Mouse (Mus musculus): ENCODE measurements around the gene Tmprss9.
A peak's percentile ranks its signal among the peaks of the same experiment; 100 is the strongest.

DNA sequence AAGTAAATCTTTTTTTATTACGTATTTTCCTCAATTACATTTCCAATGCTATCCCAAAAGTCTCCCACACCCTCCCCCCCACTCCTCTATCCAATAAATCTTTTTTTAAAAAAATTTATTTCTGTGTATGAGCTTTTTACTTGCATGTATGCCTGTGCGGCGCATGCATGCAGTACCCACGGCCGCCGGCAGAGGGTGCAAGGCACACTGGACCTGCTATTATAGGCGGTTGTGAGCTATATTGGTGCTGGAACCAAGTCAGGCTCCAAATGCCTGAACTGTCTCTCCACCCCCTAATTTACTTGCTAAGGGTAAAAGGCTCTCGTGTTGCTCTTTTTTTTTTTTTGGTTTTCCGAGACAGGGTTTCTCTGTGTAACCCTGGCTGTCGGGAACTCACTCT, 9.7 kb downstream of the Tmprss9 start:
- no peak for TF ChIP-seq POLR2A (IDR thresholded peaks at IDR 0.05; ENCODE audit: extremely low read depth, insufficient read depth, low read length)
- TF ChIP-seq CTCF (IDR thresholded peaks at IDR 0.05; ENCODE audit: low read depth, low read length) = peak; percentile 93

Data from liver, adult 2 months (tissue).